Mouse (Mus musculus): ENCODE data around the gene 1700113H08Rik. TPM values are rescaled to one million over a fixed set of nuclear protein-coding genes. Genes with fewer than 3 reads are reported as not detected.

Gene 1700113H08Rik
- polyA plus RNA-seq, 1 experiment from 2014 or later = not detected

GRCm38 (mm10) chr10:87046931-87047468 is 10.8 kb upstream of the 1700113H08Rik start:
- no peaks in the 10 kb centered on the region for H3K4me1 ChIP-seq (ENCODE audit: control insufficient read depth, insufficient read depth, low read length)
- H3K4me2 ChIP-seq (ENCODE audit: low read depth, low read length) = no peak overlapping the region
- H3K27ac ChIP-seq (ENCODE audit: low read length) = no peak overlapping the region
- WGBS = 78% methylated on average over 10 of the region's 10 CpGs
- no peaks in the 10 kb centered on the region for H3K9me3 ChIP-seq (replicated peaks; ENCODE audit: control insufficient read depth, low read length)
- no peak for ATAC-seq (ENCODE audit: insufficient read depth, low FRiP score)
- no peaks in the 10 kb centered on the region for H3K27me3 ChIP-seq (ENCODE audit: control insufficient read depth, insufficient read depth, low read length)
- no peak overlapping the region for H3K4me3 ChIP-seq (replicated peaks; ENCODE audit: low read length)
- H3K9ac ChIP-seq (ENCODE audit: low read length) = no peak overlapping the region
- H3K36me3 ChIP-seq (ENCODE audit: control insufficient read depth, insufficient read depth, low read length) = no peaks in the 10 kb centered on the region

DNA sequence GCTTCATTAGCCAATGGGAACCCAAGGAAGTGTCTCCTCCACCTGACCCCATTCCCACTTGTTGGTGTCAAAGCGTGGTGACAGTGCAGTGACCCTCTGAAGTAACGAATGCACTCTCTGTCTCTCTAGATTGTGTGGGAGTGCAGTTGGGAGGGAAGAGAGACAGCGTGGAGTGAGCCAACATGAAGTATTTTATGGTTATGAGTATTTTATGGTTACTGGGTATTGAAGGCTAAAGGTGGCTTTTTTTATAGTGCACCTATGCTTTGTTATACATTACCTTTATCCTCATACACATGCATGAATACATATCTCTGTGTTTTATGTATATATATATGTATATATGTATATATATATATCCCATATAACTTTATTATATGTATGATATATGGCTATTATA is 8.7 kb upstream of the 1700113H08Rik start:
- H3K36me3 ChIP-seq (ENCODE audit: control insufficient read depth, insufficient read depth, low read length) = no peaks in the 10 kb centered on the region
- H3K27me3 ChIP-seq (ENCODE audit: control insufficient read depth, insufficient read depth, low read length) = peaks cover 4% of the 10 kb centered on the region; the same call in 1 of the 2 replicates
- no peak overlapping the region for H3K27ac ChIP-seq (ENCODE audit: low read length)
- H3K4me2 ChIP-seq (ENCODE audit: low read depth, low read length) = no peak overlapping the region
- H3K9ac ChIP-seq (ENCODE audit: low read length) = no peak overlapping the region
- no peak for ATAC-seq (ENCODE audit: insufficient read depth, low FRiP score)
- WGBS = 81% methylated on average over 3 of the region's 3 CpGs
- no peaks in the 10 kb centered on the region for H3K4me1 ChIP-seq (ENCODE audit: control insufficient read depth, insufficient read depth, low read length)
- no peaks in the 10 kb centered on the region for H3K9me3 ChIP-seq (replicated peaks; ENCODE audit: control insufficient read depth, low read length)
- no peak overlapping the region for H3K4me3 ChIP-seq (replicated peaks; ENCODE audit: low read length)

- peak; percentile 85 for ATAC-seq (ENCODE audit: insufficient read depth, low FRiP score)
- 29% methylated on average over 4 of the region's 4 CpGs for WGBS
- H3K9me3 ChIP-seq (replicated peaks; ENCODE audit: control insufficient read depth, low read length) = no peaks in the 10 kb centered on the region
- H3K36me3 ChIP-seq (ENCODE audit: control insufficient read depth, insufficient read depth, low read length) = no peaks in the 10 kb centered on the region
- no peak overlapping the region for H3K4me3 ChIP-seq (replicated peaks; ENCODE audit: low read length)
- H3K4me2 ChIP-seq (ENCODE audit: low read depth, low read length) = no peak overlapping the region
- no peaks in the 10 kb centered on the region for H3K4me1 ChIP-seq (ENCODE audit: control insufficient read depth, insufficient read depth, low read length)
- H3K27ac ChIP-seq (ENCODE audit: low read length) = no peak overlapping the region
- H3K9ac ChIP-seq (ENCODE audit: low read length) = no peak overlapping the region
- H3K27me3 ChIP-seq (ENCODE audit: control insufficient read depth, insufficient read depth, low read length) = peaks cover 5% of the 10 kb centered on the region; the same call in 1 of the 2 replicates
Measured at GRCm38 (mm10) chr10:87051714-87052113, 6.1 kb upstream of the 1700113H08Rik start.

GRCm38 (mm10) chr10:87058251-87058925 is 543 bp downstream of the 1700113H08Rik start:
- H3K4me3 ChIP-seq (replicated peaks; ENCODE audit: low read length) = peak overlapping the region; percentile 46
- peak overlapping the region; percentile 54 for H3K9ac ChIP-seq (ENCODE audit: low read length)
- H3K27me3 ChIP-seq (ENCODE audit: control insufficient read depth, insufficient read depth, low read length) = peaks cover 7% of the 10 kb centered on the region
- ATAC-seq (ENCODE audit: insufficient read depth, low FRiP score) = peak; percentile 87
- no peaks in the 10 kb centered on the region for H3K36me3 ChIP-seq (ENCODE audit: control insufficient read depth, insufficient read depth, low read length)
- H3K4me1 ChIP-seq (ENCODE audit: control insufficient read depth, insufficient read depth, low read length) = peaks cover 9% of the 10 kb centered on the region
- no peaks in the 10 kb centered on the region for H3K9me3 ChIP-seq (replicated peaks; ENCODE audit: control insufficient read depth, low read length)
- H3K4me2 ChIP-seq (ENCODE audit: low read depth, low read length) = peak overlapping the region; percentile 80
- 1% methylated on average over 32 of the region's 34 CpGs for WGBS
- H3K27ac ChIP-seq (ENCODE audit: low read length) = 0 out of 2 replicates have a peak overlapping the region, but pooled peaks have one; percentile 14

- no peaks in the 10 kb centered on the region for H3K9me3 ChIP-seq (replicated peaks; ENCODE audit: control insufficient read depth, low read length)
- no peak overlapping the region for H3K27ac ChIP-seq (ENCODE audit: low read length)
- H3K36me3 ChIP-seq (ENCODE audit: control insufficient read depth, insufficient read depth, low read length) = no peaks in the 10 kb centered on the region
- WGBS = 29% methylated on average over 9 of the region's 9 CpGs
- peaks cover 6% of the 10 kb centered on the region for H3K27me3 ChIP-seq (ENCODE audit: control insufficient read depth, insufficient read depth, low read length)
- H3K4me3 ChIP-seq (replicated peaks; ENCODE audit: low read length) = no peak overlapping the region
- H3K4me1 ChIP-seq (ENCODE audit: control insufficient read depth, insufficient read depth, low read length) = peaks cover 9% of the 10 kb centered on the region
- H3K9ac ChIP-seq (ENCODE audit: low read length) = no peak overlapping the region
- H3K4me2 ChIP-seq (ENCODE audit: low read depth, low read length) = peak overlapping the region; percentile 80; the same call in 1 of the 2 replicates
- ATAC-seq (ENCODE audit: insufficient read depth, low FRiP score) = peak; percentile 23; the same call in 1 of the 2 replicates
Measured at GRCm38 (mm10) chr10:87058926-87059325, 1.1 kb downstream of the 1700113H08Rik start.

GRCm38 (mm10) chr10:87059447-87059846 is 1.6 kb downstream of the 1700113H08Rik start:
- no peak for ATAC-seq (ENCODE audit: insufficient read depth, low FRiP score)
- 86% methylated on average over 6 of the region's 6 CpGs for WGBS
- no peak overlapping the region for H3K9ac ChIP-seq (ENCODE audit: low read length)

GRCm38 (mm10) chr10:87084236-87084635 is 26.4 kb downstream of the 1700113H08Rik start:
- H3K36me3 ChIP-seq (ENCODE audit: control insufficient read depth, insufficient read depth, low read length) = no peaks in the 10 kb centered on the region
- H3K4me1 ChIP-seq (ENCODE audit: control insufficient read depth, insufficient read depth, low read length) = no peaks in the 10 kb centered on the region
- no peaks in the 10 kb centered on the region for H3K27me3 ChIP-seq (ENCODE audit: control insufficient read depth, insufficient read depth, low read length)
- no peak overlapping the region for H3K4me2 ChIP-seq (ENCODE audit: low read depth, low read length)
- H3K9me3 ChIP-seq (replicated peaks; ENCODE audit: control insufficient read depth, low read length) = no peaks in the 10 kb centered on the region
- H3K9ac ChIP-seq (ENCODE audit: low read length) = no peak overlapping the region
- WGBS = 74% methylated on average over 6 of the region's 6 CpGs
- no peak overlapping the region for H3K4me3 ChIP-seq (replicated peaks; ENCODE audit: low read length)
- no peak for ATAC-seq (ENCODE audit: insufficient read depth, low FRiP score)
- H3K27ac ChIP-seq (ENCODE audit: low read length) = no peak overlapping the region

More at GRCm38 (mm10) chr10:87059447-87059846, 1.6 kb downstream of the 1700113H08Rik start:
- H3K4me2 ChIP-seq (ENCODE audit: low read depth, low read length) = no peak overlapping the region
- peaks cover 9% of the 10 kb centered on the region for H3K4me1 ChIP-seq (ENCODE audit: control insufficient read depth, insufficient read depth, low read length)
- H3K36me3 ChIP-seq (ENCODE audit: control insufficient read depth, insufficient read depth, low read length) = no peaks in the 10 kb centered on the region
- no peaks in the 10 kb centered on the region for H3K9me3 ChIP-seq (replicated peaks; ENCODE audit: control insufficient read depth, low read length)
- no peak overlapping the region for H3K27ac ChIP-seq (ENCODE audit: low read length)
- H3K4me3 ChIP-seq (replicated peaks; ENCODE audit: low read length) = no peak overlapping the region
- H3K27me3 ChIP-seq (ENCODE audit: control insufficient read depth, insufficient read depth, low read length) = peaks cover 2% of the 10 kb centered on the region; the same call in 1 of the 2 replicates

- no peaks in the 10 kb centered on the region for H3K4me1 ChIP-seq (ENCODE audit: control insufficient read depth, insufficient read depth, low read length)
- H3K4me3 ChIP-seq (replicated peaks; ENCODE audit: low read length) = no peak overlapping the region
- no peaks in the 10 kb centered on the region for H3K36me3 ChIP-seq (ENCODE audit: control insufficient read depth, insufficient read depth, low read length)
- no peak overlapping the region for H3K4me2 ChIP-seq (ENCODE audit: low read depth, low read length)
- no peak for ATAC-seq (ENCODE audit: insufficient read depth, low FRiP score)
- no peaks in the 10 kb centered on the region for H3K27me3 ChIP-seq (ENCODE audit: control insufficient read depth, insufficient read depth, low read length)
- no peak overlapping the region for H3K27ac ChIP-seq (ENCODE audit: low read length)
- H3K9ac ChIP-seq (ENCODE audit: low read length) = no peak overlapping the region
- 82% methylated on average over 5 of the region's 5 CpGs for whole genome bisulfite sequencing
- no peaks in the 10 kb centered on the region for H3K9me3 ChIP-seq (replicated peaks; ENCODE audit: control insufficient read depth, low read length)
Measured at GRCm38 (mm10) chr10:87087646-87088045, 29.8 kb downstream of the 1700113H08Rik start.

DNA sequence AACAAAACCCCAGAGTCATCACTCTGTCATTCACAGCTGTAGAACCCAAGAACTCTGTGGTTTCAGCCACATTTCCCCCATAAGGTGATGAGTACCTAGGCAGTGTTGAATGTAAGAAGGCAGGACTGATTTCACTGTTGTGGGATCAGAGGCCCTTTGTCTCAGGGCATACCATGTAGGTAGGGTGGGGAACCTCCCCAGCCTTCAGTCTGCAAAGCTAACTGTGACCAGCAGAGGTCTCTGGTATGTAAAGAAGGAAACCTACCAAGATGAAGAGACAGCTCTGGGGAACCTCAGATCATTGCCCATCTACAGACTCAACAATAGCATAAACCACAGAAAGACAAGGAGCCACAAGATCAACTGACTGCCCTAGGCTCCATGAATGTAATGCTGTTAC is 36.4 kb downstream of the 1700113H08Rik start:
- Histone ChIP-seq H3K27me3 (ENCODE audit: control insufficient read depth, insufficient read depth, low read length) (no peaks in the 10 kb centered on the region), H3K36me3 (ENCODE audit: control insufficient read depth, insufficient read depth, low read length) (no peaks in the 10 kb centered on the region), H3K27ac (ENCODE audit: low read length) (no peak overlapping the region), H3K9me3 (replicated peaks; ENCODE audit: control insufficient read depth, low read length) (no peaks in the 10 kb centered on the region), H3K9ac (ENCODE audit: low read length) (no peak overlapping the region), H3K4me3 (replicated peaks; ENCODE audit: low read length) (no peak overlapping the region), H3K4me2 (ENCODE audit: low read depth, low read length) (no peak overlapping the region), H3K4me1 (ENCODE audit: control insufficient read depth, insufficient read depth, low read length) (no peaks in the 10 kb centered on the region)
- no peak for ATAC-seq (ENCODE audit: insufficient read depth, low FRiP score)

All from stomach, embryonic 16.5 days (tissue).